ENCODE assay signal across 12 mouse cellular contexts in the genomic region with DNA sequence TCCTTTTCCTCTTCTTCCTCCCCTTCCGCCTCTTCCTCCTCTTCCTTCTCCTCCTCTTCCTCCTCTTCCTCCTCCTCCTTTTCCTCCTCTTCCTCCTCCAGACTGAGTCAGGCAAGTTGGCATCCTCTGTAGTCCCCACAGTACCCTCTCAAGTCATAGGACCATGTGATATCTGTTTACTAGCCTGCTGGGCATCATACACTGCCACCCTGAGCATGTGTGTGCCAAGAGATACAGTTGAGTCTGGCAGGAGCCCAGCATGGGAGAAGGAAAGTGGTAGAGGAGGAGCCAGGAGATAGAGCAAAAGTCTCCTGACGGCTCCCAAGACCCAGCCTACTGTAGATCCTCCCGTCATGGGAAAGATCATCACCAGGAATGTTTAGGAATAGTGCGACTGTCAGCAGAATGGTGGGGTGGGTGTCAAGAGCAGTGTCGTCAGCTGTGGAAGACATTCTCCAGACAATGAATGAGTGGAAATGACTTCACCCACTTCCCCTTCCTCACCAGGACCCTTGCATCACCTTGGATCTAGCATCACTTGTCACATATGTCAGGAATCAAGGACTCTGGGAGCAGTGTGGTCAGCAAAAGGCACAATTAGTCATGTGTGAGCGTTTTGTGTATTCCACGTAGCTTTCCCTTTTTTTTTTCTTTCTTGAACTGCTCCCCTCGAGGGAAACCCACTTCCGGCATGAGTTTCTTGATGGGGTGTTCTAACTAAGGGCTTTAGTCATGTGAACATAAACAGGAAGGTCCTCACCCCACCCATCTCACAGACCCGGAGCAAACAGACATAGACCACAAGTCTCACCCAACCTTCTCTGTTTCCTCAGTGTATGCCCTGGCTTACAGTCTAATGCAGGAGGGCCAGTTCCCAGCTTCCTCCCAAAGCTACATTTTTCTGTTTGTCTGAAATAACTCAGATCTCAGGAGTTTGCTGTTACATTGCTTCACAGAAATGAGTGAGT.
DNase-seq lines count a peak whose midpoint lies in the region; ATAC-seq and TF ChIP-seq lines count a peak whose summit lies in the region.
"Had no signal": no experiment of that assay in that cellular context is flagged by ENCODE, and none has a peak within 500 bp of the region (broad histone marks: within the 10 kb centered on the region; RNA-seq: fewer than 3 reads in every experiment).

No protein-coding gene starts in this region.

- TF ChIP-seq CTCF in left cerebral cortex, adult 2 months (IDR thresholded peaks at IDR 0.05), result no peak

- DNase-seq in kidney, adult 9 months, result peak; percentile 6
- no peak for DNase-seq in right cerebral cortex, adult 18-20 months
- no peak for DNase-seq in left cerebral cortex, adult 2 months (ENCODE audit: extremely low spot score in 1 of 2, low spot score in 2 of 2)
- DNase-seq in hindbrain, embryonic 11.5 days (ENCODE audit: low spot score), result no peak
- DNase-seq: adrenal gland, postnatal 36 days; embryo, embryonic 11 days had no signal

- ATAC-seq in kidney, embryonic 15.5 days (replicated peaks; ENCODE audit: low FRiP score), result no peak
- peak; percentile 25; the same call in 1 of the 2 replicates for ATAC-seq in liver, embryonic 15.5 days (ENCODE audit: insufficient read depth)
- ATAC-seq in neutrophil, adult 5-6 weeks (ENCODE audit: extremely low read depth, insufficient number of reproducible peaks, low FRiP score, poor library complexity, severe bottlenecking), result peak; percentile 61
- ATAC-seq in hindbrain, embryonic 11.5 days (ENCODE audit: low FRiP score), result no peak

- no peak overlapping the region for H3K9ac ChIP-seq in kidney, embryonic 15.5 days
- H3K9ac ChIP-seq in liver, embryonic 15.5 days, result no peak overlapping the region
- H3K9ac ChIP-seq in hindbrain, embryonic 11.5 days (ENCODE audit: low read depth, low read length), result no peak overlapping the region
- H3K9ac ChIP-seq: neural tube, embryonic 13.5 days had no signal

- H3K4me1 ChIP-seq in kidney, embryonic 15.5 days, result peaks cover 13% of the 10 kb centered on the region
- peaks cover 9% of the 10 kb centered on the region; the same call in 1 of the 2 replicates for H3K4me1 ChIP-seq in brown adipose tissue, adult 24 weeks (ENCODE audit: control insufficient read depth, insufficient read depth, insufficient read length, low read length)
- H3K4me1 ChIP-seq in liver, embryonic 15.5 days (replicated peaks), result 0 out of 2 replicates have a peak, but pooled peaks cover 3% of the 10 kb centered on the region
- H3K4me1 ChIP-seq in hindbrain, embryonic 11.5 days (replicated peaks; ENCODE audit: control insufficient read depth, insufficient read depth, low read length), result 0 out of 2 replicates have a peak, but pooled peaks cover 5% of the 10 kb centered on the region

- WGBS in kidney, embryonic 15.5 days, result 65% methylated on average over 10 of the region's 10 CpGs
- WGBS in liver, embryonic 15.5 days (ENCODE audit: insufficient replicate concordance), result 23% methylated on average over 10 of the region's 10 CpGs
- 86% methylated on average over 10 of the region's 10 CpGs for WGBS in hindbrain, embryonic 11.5 days

- intact Hi-C loops in left cerebral cortex, adult 2 months (cut with DNase I), result no loop called here

- H3K27ac ChIP-seq in kidney, embryonic 15.5 days, result no peak overlapping the region
- peak overlapping the region; percentile 73 for H3K27ac ChIP-seq in brown adipose tissue, adult 24 weeks (replicated peaks; ENCODE audit: low read depth, low read length)
- no peak overlapping the region for H3K27ac ChIP-seq in liver, embryonic 15.5 days (replicated peaks)
- H3K27ac ChIP-seq in left cerebral cortex, adult 2 months, result no peak overlapping the region
- no peak overlapping the region for H3K27ac ChIP-seq in hindbrain, embryonic 11.5 days (ENCODE audit: low read depth, low read length)
- H3K27ac ChIP-seq: kidney, postnatal 0 days; neural tube, embryonic 13.5 days had no signal

- H3K4me2 ChIP-seq in kidney, embryonic 15.5 days, result no peak overlapping the region
- no peak overlapping the region for H3K4me2 ChIP-seq in liver, embryonic 15.5 days
- H3K4me2 ChIP-seq in hindbrain, embryonic 11.5 days (replicated peaks; ENCODE audit: low read depth, low read length), result no peak overlapping the region
- H3K4me2 ChIP-seq: neural tube, embryonic 13.5 days had no signal

- no peak overlapping the region for H3K4me3 ChIP-seq in kidney, embryonic 15.5 days (replicated peaks)
- no peak overlapping the region for H3K4me3 ChIP-seq in brown adipose tissue, adult 24 weeks (ENCODE audit: insufficient read depth, low read depth, low read length)
- no peak overlapping the region for H3K4me3 ChIP-seq in liver, embryonic 15.5 days (replicated peaks)
- no peak overlapping the region for H3K4me3 ChIP-seq in left cerebral cortex, adult 2 months
- no peak overlapping the region for H3K4me3 ChIP-seq in hindbrain, embryonic 11.5 days (ENCODE audit: low read depth, low read length)
- H3K4me3 ChIP-seq: neural tube, embryonic 13.5 days had no signal

- H3K27me3 ChIP-seq in kidney, embryonic 15.5 days, result no peaks in the 10 kb centered on the region
- no peaks in the 10 kb centered on the region for H3K27me3 ChIP-seq in liver, embryonic 15.5 days
- H3K27me3 ChIP-seq in hindbrain, embryonic 11.5 days (ENCODE audit: control insufficient read depth, insufficient read depth, low read length), result no peaks in the 10 kb centered on the region
- H3K27me3 ChIP-seq: neural tube, embryonic 13.5 days had no signal

- no peaks in the 10 kb centered on the region for H3K36me3 ChIP-seq in kidney, embryonic 15.5 days
- H3K36me3 ChIP-seq in liver, embryonic 15.5 days (replicated peaks), result no peaks in the 10 kb centered on the region
- no peaks in the 10 kb centered on the region for H3K36me3 ChIP-seq in hindbrain, embryonic 11.5 days (ENCODE audit: control insufficient read depth, insufficient read depth, low read length)
- H3K36me3 ChIP-seq: neural tube, embryonic 13.5 days had no signal

- H3K9me3 ChIP-seq in kidney, embryonic 15.5 days (replicated peaks), result no peaks in the 10 kb centered on the region
- no peaks in the 10 kb centered on the region for H3K9me3 ChIP-seq in liver, embryonic 15.5 days (replicated peaks)
- no peaks in the 10 kb centered on the region for H3K9me3 ChIP-seq in hindbrain, embryonic 11.5 days (ENCODE audit: control insufficient read depth, low read length)
- H3K9me3 ChIP-seq: neural tube, embryonic 13.5 days had no signal

Comparison
In these comparisons a context has a peak if more than half of its experiments do, and no peak if none do; other contexts are left out.
1. ATAC-seq: peak in liver, embryonic 15.5 days (single experiment) and neutrophil, adult 5-6 weeks (single experiment); none in kidney, embryonic 15.5 days (single experiment) and hindbrain, embryonic 11.5 days (single experiment).